Mouse (Mus musculus) cerebellum, postnatal 25 days (tissue): Measurements from ENCODE around the gene Vmn2r73.
"Not testable (repeated sequence)": the region's sequence is repeated elsewhere in the genome, so short reads cannot be mapped to it uniquely, and the experiment has no call there.

ENCODE experiments used
- DNase-seq, 2 experiments: peaks; one replicate each; pipeline ENCODE4 v3.0.0; 2021; ENCODE audit warnings: mixed read lengths in 2 of 2

Gene Vmn2r73

DNA sequence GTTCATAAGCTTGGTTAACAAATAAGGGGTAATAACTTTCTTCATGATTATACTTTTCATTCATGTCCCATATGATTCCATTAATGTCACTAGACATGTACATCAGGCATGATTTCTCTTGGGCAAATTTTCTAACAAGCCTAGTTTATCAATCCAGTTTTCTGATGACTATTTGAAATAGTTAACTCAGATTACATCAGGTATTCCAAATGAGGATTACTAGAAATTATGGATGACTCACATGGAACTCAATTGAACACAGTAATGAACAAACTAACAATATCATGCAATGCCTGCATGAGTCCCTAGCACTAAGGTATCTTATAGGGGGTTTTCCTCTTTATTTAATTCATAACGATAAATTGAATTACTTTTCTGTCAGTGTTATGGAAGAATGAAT, at the start of gene Vmn2r73:
Gene Vmn2r73 (minus strand): TSS at position 101 of the 400 bp plus-strand sequence.
- no peak for DNase-seq

DNA sequence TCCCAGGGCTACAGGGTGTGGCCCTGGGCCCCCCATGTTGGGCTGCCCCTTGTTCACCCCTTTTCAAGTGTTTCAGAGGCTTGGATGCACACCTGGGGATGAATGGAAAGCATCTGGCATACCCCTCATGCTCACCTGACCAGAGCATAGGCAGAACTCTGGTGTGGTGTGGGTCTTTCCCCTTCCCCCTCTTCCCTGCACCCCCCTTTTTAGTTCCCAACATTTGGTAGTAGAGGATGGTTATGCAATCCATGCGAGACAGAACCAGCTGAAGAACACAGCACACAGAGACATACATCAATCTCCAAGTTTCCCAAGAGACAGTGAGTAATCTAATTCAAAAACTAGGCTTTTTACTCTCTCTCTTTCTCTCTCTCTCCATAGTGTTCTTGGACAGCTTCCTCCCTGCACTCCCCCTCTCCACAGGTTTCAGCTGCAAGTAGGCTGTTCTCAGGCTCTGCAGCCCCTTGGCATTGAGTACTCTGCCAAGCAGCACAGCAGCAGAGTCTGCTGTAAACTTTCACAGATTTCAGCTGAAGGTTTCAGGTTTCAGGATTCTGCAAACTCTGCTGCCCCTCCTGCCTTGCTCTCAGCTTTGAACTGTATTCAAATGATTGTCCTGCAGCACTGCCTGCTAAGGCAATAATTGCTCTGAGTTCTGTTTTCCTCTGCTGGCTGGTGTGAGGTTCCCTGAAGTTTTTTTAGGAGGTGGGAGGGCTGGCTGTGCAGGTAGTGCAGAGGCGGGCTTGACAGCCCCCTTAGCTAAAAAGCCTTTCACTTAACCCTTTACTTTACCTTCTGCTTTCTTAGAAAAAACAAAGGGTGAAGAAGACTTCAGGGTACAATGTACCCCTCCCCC, 35.7 kb downstream of the Vmn2r73 start:
- DNase-seq = no peak

DNA sequence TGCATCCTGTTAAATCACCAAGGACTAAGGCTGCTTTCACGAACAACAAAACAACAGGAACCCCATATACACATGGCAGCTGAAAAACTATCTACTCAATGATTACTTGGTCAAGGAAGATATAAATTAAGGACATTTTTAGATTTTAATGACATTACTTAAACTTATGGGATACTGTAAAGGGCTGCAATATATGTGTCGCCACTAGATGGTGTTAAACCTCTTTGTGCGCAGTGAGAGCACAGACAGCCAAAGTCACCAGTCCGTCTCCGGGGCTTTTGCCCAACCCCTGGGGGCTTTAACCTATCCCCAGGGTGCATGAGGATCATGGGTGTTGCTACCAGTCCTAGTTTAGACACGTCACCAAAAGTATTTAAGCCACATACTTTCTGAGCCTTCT, 58.0 kb downstream of the Vmn2r73 start:
- not testable (repeated sequence) for DNase-seq
